Mouse (Mus musculus): ENCODE data around the gene Manea. TPM values are rescaled to one million over a fixed set of nuclear protein-coding genes. Genes with fewer than 3 reads are reported as not detected.
"Not testable (repeated sequence)": the region's sequence is repeated elsewhere in the genome, so short reads cannot be mapped to it uniquely, and the experiment has no call there.

The Manea gene
- polyA plus RNA-seq, 1 experiment from 2014 or later = 4.4 TPM

- not testable (repeated sequence) for H3K4me1 ChIP-seq (ENCODE audit: control insufficient read depth, low read depth, low read length); H3K4me3 ChIP-seq (ENCODE audit: low read depth, low read length); H3K27me3 ChIP-seq (ENCODE audit: control insufficient read depth, insufficient read depth, low read depth, low read length); H3K27ac ChIP-seq (ENCODE audit: low read length); H3K4me2 ChIP-seq (ENCODE audit: low read depth, low read length); H3K36me3 ChIP-seq (ENCODE audit: control insufficient read depth, insufficient read depth); H3K9me3 ChIP-seq (replicated peaks; ENCODE audit: control insufficient read depth, low read length); ATAC-seq (ENCODE audit: low read depth); H3K9ac ChIP-seq (ENCODE audit: low read depth, low read length)
- WGBS (ENCODE audit: insufficient replicate concordance) = 69% methylated on average over 1 of the region's 1 CpGs
These were observed 42.0 kb downstream of the Manea start for GRCm38 (mm10) chr4:26304731-26305130.

DNA sequence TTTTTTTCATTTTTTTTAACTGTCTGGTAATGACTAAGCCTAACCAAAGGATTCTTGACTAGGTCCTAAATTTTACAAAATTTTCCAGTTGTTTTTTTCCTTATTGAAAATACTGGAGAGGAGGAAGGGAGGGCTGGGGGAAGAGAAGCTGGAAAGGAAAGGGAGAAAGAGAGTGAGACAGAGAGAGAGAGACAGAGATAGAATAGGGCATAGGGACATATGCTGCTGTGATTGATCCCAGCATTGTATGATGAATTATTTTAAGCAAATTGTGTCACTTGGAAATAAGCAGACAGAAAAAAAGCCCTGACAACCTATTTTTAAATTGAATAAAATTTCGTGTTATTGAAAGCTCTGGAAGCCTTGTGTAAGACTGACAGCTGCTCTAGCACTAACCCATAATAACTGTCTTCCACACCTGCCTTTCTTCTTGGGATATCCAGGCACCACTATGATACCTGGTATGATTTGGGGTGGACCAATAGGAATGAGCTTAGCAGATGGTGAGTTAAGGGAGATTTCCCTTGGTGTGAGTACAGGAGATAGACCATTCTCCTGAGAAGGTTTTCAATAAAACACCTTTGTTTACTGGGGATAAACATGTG lies 69.5 kb downstream of the Manea start:
- Histone ChIP-seq H3K36me3 (ENCODE audit: control insufficient read depth, insufficient read depth) (no peaks in the 10 kb centered on the region), H3K4me2 (ENCODE audit: low read depth, low read length) (no peak overlapping the region), H3K27ac (ENCODE audit: low read length) (no peak overlapping the region), H3K27me3 (ENCODE audit: control insufficient read depth, insufficient read depth, low read depth, low read length) (no peaks in the 10 kb centered on the region), H3K4me1 (ENCODE audit: control insufficient read depth, low read depth, low read length) (no peaks in the 10 kb centered on the region), H3K9me3 (replicated peaks; ENCODE audit: control insufficient read depth, low read length) (no peaks in the 10 kb centered on the region), H3K4me3 (ENCODE audit: low read depth, low read length) (no peak overlapping the region), H3K9ac (ENCODE audit: low read depth, low read length) (no peak overlapping the region)
- ATAC-seq (ENCODE audit: low read depth) = no peak
- 24% methylated on average over 1 of the region's 1 CpGs for WGBS (ENCODE audit: insufficient replicate concordance)

GRCm38 (mm10) chr4:26276264-26276663 lies 70.4 kb downstream of the Manea start:
- Histone ChIP-seq H3K27me3 (ENCODE audit: control insufficient read depth, insufficient read depth, low read depth, low read length) (no peaks in the 10 kb centered on the region), H3K27ac (ENCODE audit: low read length) (no peak overlapping the region)
- no peak for ATAC-seq (ENCODE audit: low read depth)

DNA sequence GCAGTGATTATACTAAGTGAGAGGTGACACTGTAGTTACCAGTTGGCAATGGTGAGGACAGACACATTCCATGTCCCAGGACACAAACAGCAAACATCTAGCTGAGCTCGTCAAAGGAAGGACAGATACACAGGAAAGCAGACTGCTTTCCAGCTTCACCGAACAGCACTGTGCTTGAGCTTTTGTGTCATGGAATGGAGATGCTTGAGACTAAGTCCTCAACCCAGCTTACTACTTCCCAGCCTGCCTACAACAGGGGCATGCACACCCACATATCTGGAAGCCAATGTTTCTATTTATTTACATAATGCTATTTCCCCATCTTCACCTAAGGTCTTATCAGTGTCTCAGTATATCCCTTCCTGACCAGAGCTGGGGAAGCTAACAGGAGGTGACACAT lies 70.9 kb downstream of the Manea start:
- ATAC-seq (ENCODE audit: low read depth) = no peak
- H3K27ac ChIP-seq (ENCODE audit: low read length) = no peak overlapping the region

More at GRCm38 (mm10) chr4:26276264-26276663, 70.4 kb downstream of the Manea start:
- Histone ChIP-seq H3K4me1 (ENCODE audit: control insufficient read depth, low read depth, low read length) (no peaks in the 10 kb centered on the region), H3K36me3 (ENCODE audit: control insufficient read depth, insufficient read depth) (no peaks in the 10 kb centered on the region), H3K9me3 (replicated peaks; ENCODE audit: control insufficient read depth, low read length) (no peaks in the 10 kb centered on the region), H3K9ac (ENCODE audit: low read depth, low read length) (no peak overlapping the region), H3K4me3 (ENCODE audit: low read depth, low read length) (no peak overlapping the region), H3K4me2 (ENCODE audit: low read depth, low read length) (no peak overlapping the region)

More for the DNA sequence above, 70.9 kb downstream of the Manea start:
- Histone ChIP-seq H3K9me3 (replicated peaks; ENCODE audit: control insufficient read depth, low read length) (no peaks in the 10 kb centered on the region), H3K4me3 (ENCODE audit: low read depth, low read length) (no peak overlapping the region), H3K36me3 (ENCODE audit: control insufficient read depth, insufficient read depth) (no peaks in the 10 kb centered on the region), H3K9ac (ENCODE audit: low read depth, low read length) (no peak overlapping the region), H3K4me2 (ENCODE audit: low read depth, low read length) (no peak overlapping the region), H3K27me3 (ENCODE audit: control insufficient read depth, insufficient read depth, low read depth, low read length) (no peaks in the 10 kb centered on the region), H3K4me1 (ENCODE audit: control insufficient read depth, low read depth, low read length) (no peaks in the 10 kb centered on the region)
- WGBS (ENCODE audit: insufficient replicate concordance) = 60% methylated on average over 2 of the region's 2 CpGs

Measured in liver, embryonic 16.5 days (tissue).